Mouse (Mus musculus): ENCODE measurements around the gene Mzf1. TPM values are rescaled to one million over a fixed set of nuclear protein-coding genes. Genes with fewer than 3 reads are reported as not detected.
A peak's percentile ranks its signal among the peaks of the same experiment; 100 is the strongest.

The Mzf1 gene
- polyA plus RNA-seq, 1 experiment from 2014 or later = 4.4 TPM

DNA sequence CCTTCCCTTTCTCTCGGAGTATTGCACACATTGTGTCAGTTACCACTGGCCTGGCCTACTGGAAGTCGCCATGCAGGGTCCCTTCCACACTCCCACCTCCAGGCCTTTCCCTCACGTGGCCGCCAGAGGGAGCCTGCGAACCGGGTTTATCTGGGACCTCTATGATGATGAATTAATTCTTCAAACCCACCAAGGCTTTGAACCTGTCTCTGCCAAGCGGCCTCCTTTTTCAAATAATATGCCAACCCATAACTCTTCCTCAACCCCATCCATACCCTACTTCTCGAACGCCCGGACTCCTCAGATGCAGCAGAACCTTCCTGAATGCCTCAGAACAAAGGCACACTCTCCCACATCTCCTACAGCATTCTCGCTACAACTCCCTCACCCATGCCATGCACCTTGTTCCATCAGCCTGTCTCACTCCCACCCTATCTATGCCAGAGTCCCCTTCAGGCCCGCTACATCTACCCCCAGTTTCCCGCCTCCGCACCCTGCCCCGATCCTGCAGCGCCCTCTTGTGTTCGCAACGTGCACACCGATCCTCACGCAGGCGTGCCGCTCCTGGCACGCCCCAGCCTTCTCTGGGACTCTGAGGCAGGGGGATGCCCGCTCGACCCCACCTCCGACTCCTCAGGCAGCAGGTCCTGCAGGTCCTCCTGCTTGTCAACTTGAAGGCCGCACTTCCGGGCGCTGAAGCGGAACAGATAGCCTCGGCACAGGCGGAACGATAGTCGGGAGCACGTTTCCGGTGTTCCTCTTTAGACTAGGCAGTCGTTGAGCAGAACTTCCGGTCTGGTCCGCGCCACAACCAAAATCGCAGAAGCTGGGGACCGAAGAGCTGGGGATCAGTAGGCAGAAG is 45.2 kb downstream of the Mzf1 start:
- H3K27ac ChIP-seq = peak overlapping the region; percentile 93
- peak; percentile 98 for DNase-seq (ENCODE audit: low spot score)
- 0 out of 2 replicates have a peak, but pooled peaks cover 3% of the 10 kb centered on the region for H3K9me3 ChIP-seq
- peaks cover 30% of the 10 kb centered on the region for H3K4me1 ChIP-seq (replicated peaks)
- peaks cover 26% of the 10 kb centered on the region for H3K27me3 ChIP-seq (ENCODE audit: insufficient read depth, poor library complexity, severe bottlenecking)
- H3K4me3 ChIP-seq = peak overlapping the region; percentile 70
- WGBS = under 1% methylated on average over 42 of the region's 42 CpGs
- peaks cover 35% of the 10 kb centered on the region for H3K36me3 ChIP-seq

DNA sequence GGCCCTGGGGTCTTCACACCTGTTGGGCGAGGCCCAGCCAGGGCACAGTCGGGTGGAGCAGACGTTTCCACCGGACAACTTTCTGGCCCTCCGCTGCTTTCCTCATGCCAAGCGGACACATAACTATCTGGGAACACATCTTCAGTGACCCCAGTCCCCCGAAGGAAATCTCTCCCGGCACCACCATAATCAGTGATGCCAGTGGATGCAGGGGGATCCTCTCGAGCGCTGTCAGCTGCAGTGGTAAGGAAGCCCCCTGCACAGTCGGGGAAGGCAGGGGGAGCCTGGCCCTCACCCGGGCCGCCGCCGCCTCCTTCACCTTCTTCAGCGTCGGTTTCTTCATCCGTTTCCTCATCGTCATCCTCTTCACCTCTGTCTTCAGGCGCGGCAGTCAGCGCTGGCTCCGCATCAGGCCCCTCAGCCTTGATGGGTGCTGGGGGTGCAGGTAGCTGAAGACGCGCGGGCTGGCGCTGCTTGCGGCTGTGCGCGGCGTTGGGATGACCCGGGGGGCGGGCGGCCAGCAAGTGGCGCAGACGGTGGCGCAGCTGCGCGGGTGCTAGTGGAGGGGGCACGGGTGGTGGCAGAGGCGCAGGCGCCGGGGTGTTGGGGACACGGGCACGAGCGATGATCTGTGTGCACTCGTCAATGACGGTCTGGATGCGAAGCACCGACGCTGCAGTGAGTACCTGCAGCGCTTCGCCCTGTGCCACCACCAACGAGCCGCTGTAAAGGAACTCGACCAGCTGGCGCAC is 47.0 kb downstream of the Mzf1 start:
- 31% methylated on average over 57 of the region's 57 CpGs for WGBS
- H3K4me1 ChIP-seq (replicated peaks) = peaks cover 30% of the 10 kb centered on the region
- no peak for DNase-seq (ENCODE audit: low spot score)
- H3K4me3 ChIP-seq = peak overlapping the region; percentile 70
- H3K9me3 ChIP-seq = 0 out of 2 replicates have a peak, but pooled peaks cover 3% of the 10 kb centered on the region
- peaks cover 26% of the 10 kb centered on the region for H3K27me3 ChIP-seq (ENCODE audit: insufficient read depth, poor library complexity, severe bottlenecking)
- peaks cover 37% of the 10 kb centered on the region for H3K36me3 ChIP-seq
- no peak overlapping the region for H3K27ac ChIP-seq

DNA sequence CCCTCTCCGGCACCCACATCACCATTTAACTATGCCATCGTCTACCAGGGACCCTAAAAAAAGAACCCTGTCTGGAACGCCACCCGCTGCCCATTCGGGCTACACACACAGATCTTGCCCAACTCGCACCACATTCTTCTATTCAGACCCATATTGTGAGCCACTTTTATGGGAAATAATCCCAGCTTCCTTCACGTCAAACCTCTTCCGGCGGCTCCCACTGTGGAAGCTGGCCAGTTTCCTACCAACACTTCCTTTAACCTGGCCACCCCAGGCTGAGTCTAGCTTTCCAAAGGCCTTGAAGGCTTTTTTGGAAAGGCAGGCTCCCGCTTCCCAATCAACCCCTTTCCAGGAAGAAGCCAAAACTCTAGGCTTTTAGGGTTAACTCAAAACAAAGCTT is 48.0 kb downstream of the Mzf1 start:
- DNase-seq (ENCODE audit: low spot score) = no peak
- Histone ChIP-seq H3K4me1 (replicated peaks) (peaks cover 30% of the 10 kb centered on the region), H3K36me3 (peaks cover 37% of the 10 kb centered on the region), H3K27ac (no peak overlapping the region), H3K4me3 (no peak overlapping the region), H3K27me3 (ENCODE audit: insufficient read depth, poor library complexity, severe bottlenecking) (peaks cover 26% of the 10 kb centered on the region), H3K9me3 (0 out of 2 replicates have a peak, but pooled peaks cover 3% of the 10 kb centered on the region)
- 86% methylated on average over 10 of the region's 10 CpGs for WGBS

DNA sequence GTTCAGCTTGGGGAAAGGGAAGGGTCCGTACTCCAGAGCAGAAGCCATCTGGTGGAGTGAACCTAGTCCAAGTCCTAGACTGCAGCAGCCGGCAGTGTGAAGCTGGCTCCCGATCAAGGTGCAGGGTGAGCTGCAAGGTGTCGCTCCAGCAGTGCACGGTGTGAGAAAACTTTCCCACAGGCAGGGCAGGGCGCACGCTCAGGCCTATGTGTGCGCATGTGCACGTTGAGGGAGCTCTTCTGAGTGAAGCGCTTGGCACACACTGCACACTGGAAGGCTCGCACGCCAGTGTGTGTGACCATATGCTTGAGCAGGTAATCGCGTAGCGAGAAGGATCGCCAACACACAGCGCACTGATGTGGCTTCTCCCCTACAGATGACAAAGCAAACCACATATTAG is 48.6 kb downstream of the Mzf1 start:
- no peak overlapping the region for H3K4me3 ChIP-seq
- H3K36me3 ChIP-seq = peaks cover 37% of the 10 kb centered on the region
- 87% methylated on average over 17 of the region's 17 CpGs for whole genome bisulfite sequencing
- peaks cover 30% of the 10 kb centered on the region for H3K4me1 ChIP-seq (replicated peaks)
- H3K9me3 ChIP-seq = 0 out of 2 replicates have a peak, but pooled peaks cover 3% of the 10 kb centered on the region
- no peak overlapping the region for H3K27ac ChIP-seq
- no peak for DNase-seq (ENCODE audit: low spot score)
- peaks cover 26% of the 10 kb centered on the region for H3K27me3 ChIP-seq (ENCODE audit: insufficient read depth, poor library complexity, severe bottlenecking)

- H3K27me3 ChIP-seq (ENCODE audit: insufficient read depth, poor library complexity, severe bottlenecking) = peaks cover 23% of the 10 kb centered on the region
- DNase-seq (ENCODE audit: low spot score) = no peak
- peaks cover 37% of the 10 kb centered on the region for H3K36me3 ChIP-seq
- H3K27ac ChIP-seq = no peak overlapping the region
- no peak overlapping the region for H3K4me3 ChIP-seq
- peaks cover 15% of the 10 kb centered on the region for H3K4me1 ChIP-seq (replicated peaks)
- 76% methylated on average over 5 of the region's 5 CpGs for WGBS
- H3K9me3 ChIP-seq = no peaks in the 10 kb centered on the region
These were observed 51.2 kb downstream of the Mzf1 start for GRCm38 (mm10) chr7:13003380-13003779.

DNA sequence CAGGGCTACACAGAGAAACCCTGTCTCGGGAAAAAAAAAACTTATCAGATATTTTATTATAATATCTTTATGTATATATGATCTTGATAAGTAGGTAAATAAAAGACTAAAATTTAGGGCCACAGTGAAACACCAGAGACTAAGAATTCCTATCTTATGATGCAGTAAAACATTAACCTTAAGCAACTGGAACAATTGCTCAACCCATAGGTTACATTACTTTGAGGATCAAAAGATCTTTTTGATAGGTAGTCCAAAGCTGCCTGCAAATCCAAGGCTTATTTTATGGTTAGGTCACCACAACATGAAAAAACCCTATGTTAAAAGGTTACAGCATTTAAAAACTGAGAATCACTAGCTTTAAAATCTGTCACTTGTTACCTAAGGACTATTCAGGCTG is 53.0 kb downstream of the Mzf1 start:
- Histone ChIP-seq H3K4me3 (no peak overlapping the region), H3K9me3 (no peaks in the 10 kb centered on the region), H3K27ac (no peak overlapping the region), H3K4me1 (replicated peaks) (no peaks in the 10 kb centered on the region), H3K36me3 (peaks cover 22% of the 10 kb centered on the region), H3K27me3 (ENCODE audit: insufficient read depth, poor library complexity, severe bottlenecking) (peaks cover 5% of the 10 kb centered on the region)
- no peak for DNase-seq (ENCODE audit: low spot score)
- 73% methylated on average over 1 of the region's 1 CpGs for WGBS

DNA sequence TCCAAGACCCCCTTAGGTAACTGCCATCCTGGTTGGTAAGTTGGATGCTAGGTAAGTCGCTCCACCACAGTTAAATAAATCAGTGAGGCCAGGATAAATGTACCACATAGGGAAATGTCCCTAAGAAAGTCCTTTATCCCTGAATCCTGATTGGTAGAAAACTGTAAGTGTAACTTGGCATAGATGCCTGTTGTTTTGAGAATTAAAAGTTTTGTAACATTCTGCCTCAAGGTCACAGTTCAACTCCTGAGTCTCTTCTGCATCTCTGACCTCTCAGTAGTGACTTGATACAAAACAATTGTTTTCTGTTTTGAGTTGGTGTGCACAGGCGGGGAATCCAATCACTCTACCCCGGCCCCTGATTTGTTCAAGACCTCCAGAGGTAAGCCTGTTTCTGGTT is 55.7 kb downstream of the Mzf1 start, which contains the start of gene Trim28:
Trim28 (plus strand) TSS at position 264 of the 400 bp plus-strand sequence.
- H3K27ac ChIP-seq = no peak within 1 kb of the TSS
- no peaks in the 10 kb centered on the region for H3K9me3 ChIP-seq
- no peaks in the 10 kb centered on the region for H3K4me1 ChIP-seq (replicated peaks)
- no peaks in the 10 kb centered on the region for H3K27me3 ChIP-seq (ENCODE audit: insufficient read depth, poor library complexity, severe bottlenecking)
- 78% methylated on average over 3 of the region's 3 CpGs for WGBS
- 0 out of 2 replicates have a peak, but pooled peaks cover 3% of the 10 kb centered on the region for H3K36me3 ChIP-seq
- DNase-seq (ENCODE audit: low spot score) = no peak
- H3K4me3 ChIP-seq = no peak within 1 kb of the TSS

- Histone ChIP-seq H3K9me3 (no peaks in the 10 kb centered on the region), H3K27me3 (ENCODE audit: insufficient read depth, poor library complexity, severe bottlenecking) (no peaks in the 10 kb centered on the region), H3K4me1 (replicated peaks) (no peaks in the 10 kb centered on the region), H3K27ac (no peak within 1 kb of the TSS), H3K4me3 (no peak within 1 kb of the TSS), H3K36me3 (no peaks in the 10 kb centered on the region)
- WGBS = 83% methylated on average over 5 of the region's 5 CpGs
- DNase-seq (ENCODE audit: low spot score) = no peak
These were observed 56.5 kb downstream of the Mzf1 start, which contains the start of gene Slc27a5 for GRCm38 (mm10) chr7:12998053-12998452. Gene Slc27a5 (minus strand): TSS chr7:12998192.

- 67% methylated on average over 5 of the region's 5 CpGs for WGBS
- H3K27ac ChIP-seq = no peak overlapping the region
- DNase-seq (ENCODE audit: low spot score) = no peak
These were observed 57.3 kb downstream of the Mzf1 start for GRCm38 (mm10) chr7:12997230-12997629.

GRCm38 (mm10) chr7:12995862-12996261 is 58.7 kb downstream of the Mzf1 start:
- H3K27ac ChIP-seq = no peak overlapping the region
- no peaks in the 10 kb centered on the region for H3K9me3 ChIP-seq
- H3K27me3 ChIP-seq (ENCODE audit: insufficient read depth, poor library complexity, severe bottlenecking) = no peaks in the 10 kb centered on the region
- H3K4me3 ChIP-seq = no peak overlapping the region
- H3K4me1 ChIP-seq (replicated peaks) = no peaks in the 10 kb centered on the region
- no peaks in the 10 kb centered on the region for H3K36me3 ChIP-seq
- DNase-seq (ENCODE audit: low spot score) = no peak

More at GRCm38 (mm10) chr7:12997230-12997629, 57.3 kb downstream of the Mzf1 start:
- Histone ChIP-seq H3K36me3 (no peaks in the 10 kb centered on the region), H3K4me1 (replicated peaks) (no peaks in the 10 kb centered on the region), H3K27me3 (ENCODE audit: insufficient read depth, poor library complexity, severe bottlenecking) (no peaks in the 10 kb centered on the region), H3K4me3 (no peak overlapping the region), H3K9me3 (no peaks in the 10 kb centered on the region)

DNA sequence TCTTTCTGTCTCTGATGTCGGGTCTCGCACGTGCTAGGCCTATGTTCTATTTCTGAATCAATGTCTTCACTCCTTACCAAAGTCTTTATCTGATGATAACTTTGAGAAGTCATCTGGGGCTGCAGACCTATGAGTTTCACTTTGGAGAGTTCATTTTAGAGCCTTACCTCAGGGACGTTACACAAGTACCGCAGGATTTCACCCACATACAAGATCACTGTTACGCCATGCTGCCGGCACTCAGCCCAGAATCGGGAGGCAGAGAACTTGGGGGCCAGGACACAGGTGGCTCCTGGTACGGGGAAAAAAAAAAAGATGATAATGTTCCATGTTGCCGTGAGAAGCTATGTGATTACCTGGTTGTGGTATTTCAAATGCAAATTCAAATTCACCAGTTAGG is 61.4 kb downstream of the Mzf1 start:
- H3K4me3 ChIP-seq = no peak overlapping the region
- DNase-seq (ENCODE audit: low spot score) = no peak
- no peaks in the 10 kb centered on the region for H3K4me1 ChIP-seq (replicated peaks)
- H3K9me3 ChIP-seq = no peaks in the 10 kb centered on the region
- WGBS = 89% methylated on average over 10 of the region's 10 CpGs
- H3K27ac ChIP-seq = no peak overlapping the region
- H3K27me3 ChIP-seq (ENCODE audit: insufficient read depth, poor library complexity, severe bottlenecking) = no peaks in the 10 kb centered on the region
- no peaks in the 10 kb centered on the region for H3K36me3 ChIP-seq
